Mouse (Mus musculus): ENCODE data around the gene Ccdc155.

DNA sequence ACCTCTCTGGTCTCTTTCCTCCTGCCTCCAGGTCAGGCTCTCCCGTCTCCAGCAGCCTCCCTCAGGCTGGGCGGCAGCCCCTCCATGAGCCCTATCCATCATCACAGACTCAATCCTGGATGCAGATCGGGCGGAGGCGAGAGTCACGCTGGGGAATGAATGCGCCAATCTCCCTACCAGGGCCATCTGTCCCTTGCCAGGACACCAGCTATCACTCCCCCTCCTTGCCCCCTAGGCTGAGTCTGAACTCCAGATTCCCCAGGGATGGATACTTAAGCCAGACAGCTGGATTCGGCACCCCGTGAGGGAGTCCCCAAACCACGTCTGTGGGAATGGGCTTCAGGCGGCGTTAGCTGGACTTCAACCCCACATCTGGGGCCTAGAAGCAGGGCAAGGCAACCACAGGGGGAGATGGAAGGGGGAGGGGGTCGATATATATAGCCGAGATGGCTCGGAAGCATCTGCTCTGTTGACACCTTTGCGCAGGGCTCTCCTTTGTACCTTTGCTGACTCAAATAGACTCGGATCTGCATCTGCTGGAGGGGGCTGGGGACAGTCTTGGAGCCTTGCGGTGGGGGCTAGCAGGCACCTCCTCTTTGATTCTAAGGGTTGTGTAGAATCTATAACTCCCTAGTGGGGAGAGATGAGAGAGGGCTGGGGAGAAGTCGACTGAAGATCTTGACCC, 36.8 kb downstream of the Ccdc155 start:
- TF ChIP-seq CTCF (conservative IDR thresholded peaks at IDR 0.05; ENCODE audit: insufficient read depth, insufficient read length, low read depth, low read length): no peak
- TF ChIP-seq POLR2A (IDR thresholded peaks at IDR 0.05; ENCODE audit: low read depth, low read length): no peak
